Mouse (Mus musculus) CD4-positive helper T cell, adult 2 months (primary cell): ENCODE data around the gene Dbi.

Source experiments
- DNase-seq: peaks from one replicate; pipeline ENCODE4 v3.0.0-alpha.2; 2012; ENCODE audit warnings: low read depth, missing footprints, low spot score

Gene Dbi

GRCm38 (mm10) chr1:120085696-120086095 is 35.2 kb downstream of the Dbi start:
- DNase-seq, result no peak

- DNase-seq, result no peak
Measured at GRCm38 (mm10) chr1:120083921-120084517, 36.9 kb downstream of the Dbi start.

- DNase-seq, result no peak
Measured at GRCm38 (mm10) chr1:120082957-120083585, 37.8 kb downstream of the Dbi start.

GRCm38 (mm10) chr1:120080632-120081031 is 40.2 kb downstream of the Dbi start:
- DNase-seq, result no peak

- DNase-seq, result no peak
Measured at GRCm38 (mm10) chr1:120077746-120078410, 43.0 kb downstream of the Dbi start.

GRCm38 (mm10) chr1:120075507-120075906 is 45.4 kb downstream of the Dbi start:
- no peak for DNase-seq

- no peak for DNase-seq
Measured at GRCm38 (mm10) chr1:120074931-120075330, 45.9 kb downstream of the Dbi start.

GRCm38 (mm10) chr1:120074307-120074702 is 46.6 kb downstream of the Dbi start:
- DNase-seq, result no peak

- DNase-seq, result peak; percentile 39
Measured at GRCm38 (mm10) chr1:120073519-120074306, 47.2 kb downstream of the Dbi start, which contains the start of gene Tmem37. TSS of gene Tmem37 (minus strand) at chr1:120074074.

- DNase-seq, result no peak
Measured at GRCm38 (mm10) chr1:120072900-120073299, 48.0 kb downstream of the Dbi start.

GRCm38 (mm10) chr1:120071133-120071532 is 49.7 kb downstream of the Dbi start:
- no peak for DNase-seq

- DNase-seq, result no peak
Measured at GRCm38 (mm10) chr1:120070168-120070567, 50.7 kb downstream of the Dbi start.

GRCm38 (mm10) chr1:120069120-120069519 is 51.8 kb downstream of the Dbi start:
- DNase-seq, result no peak

GRCm38 (mm10) chr1:120066625-120067024 is 54.3 kb downstream of the Dbi start:
- no peak for DNase-seq

GRCm38 (mm10) chr1:120066159-120066558 is 54.7 kb downstream of the Dbi start:
- DNase-seq, result no peak

GRCm38 (mm10) chr1:120064036-120064682 is 56.7 kb downstream of the Dbi start:
- DNase-seq, result no peak
